Comparison of ENCODE assay signal across 22 mouse cellular contexts in the genomic region with DNA sequence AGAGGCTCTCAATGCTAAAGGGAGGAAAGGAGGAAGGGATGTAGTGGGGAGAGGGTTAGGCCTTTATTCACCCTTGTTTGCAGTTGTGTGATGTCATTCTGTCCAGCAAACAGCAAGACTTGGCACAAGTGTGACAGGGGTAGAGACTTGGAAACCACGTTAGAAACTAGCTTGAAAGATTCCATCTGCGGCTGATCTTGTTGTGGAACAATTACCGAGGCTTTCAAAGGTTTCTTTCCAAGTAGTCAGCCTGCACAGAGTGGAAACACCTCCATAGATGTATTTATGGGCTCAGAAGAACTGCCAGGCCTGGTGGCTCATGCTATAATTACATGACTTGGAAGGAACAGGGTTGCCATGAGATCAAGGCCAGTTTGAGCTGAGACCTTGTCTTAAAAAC. TPM values are rescaled to one million over a fixed set of nuclear protein-coding genes. Genes with fewer than 3 reads are reported as not detected.
DNase-seq lines count a peak whose midpoint lies in the region; ATAC-seq lines count a peak whose summit lies in the region.
"Had no signal": no experiment of that assay in that cellular context is flagged by ENCODE, and none has a peak within 500 bp of the region (broad histone marks: within the 10 kb centered on the region; RNA-seq: fewer than 3 reads in every experiment).

No protein-coding gene starts in this region.

- 0 out of 2 replicates have a peak overlapping the region, but pooled peaks have one; percentile 24 for H3K27ac ChIP-seq in neural tube, embryonic 13.5 days (replicated peaks)
- no peak overlapping the region for H3K27ac ChIP-seq in neural tube, embryonic 15.5 days (replicated peaks)
- H3K27ac ChIP-seq: embryonic facial prominence, embryonic 12.5 days; heart, embryonic 15.5 days; hindbrain, embryonic 15.5 days had no signal

- H3K9ac ChIP-seq in neural tube, embryonic 13.5 days: no peak overlapping the region
- H3K9ac ChIP-seq in neural tube, embryonic 15.5 days (replicated peaks): no peak overlapping the region
- H3K9ac ChIP-seq: embryonic facial prominence, embryonic 12.5 days; forebrain, postnatal 0 days; heart, embryonic 15.5 days; hindbrain, embryonic 15.5 days had no signal

- no peaks in the 10 kb centered on the region for H3K9me3 ChIP-seq in neural tube, embryonic 13.5 days
- no peaks in the 10 kb centered on the region for H3K9me3 ChIP-seq in neural tube, embryonic 15.5 days (replicated peaks)
- H3K9me3 ChIP-seq: embryonic facial prominence, embryonic 12.5 days; heart, embryonic 15.5 days; hindbrain, embryonic 15.5 days had no signal

- 90% methylated on average over 3 of the region's 3 CpGs for WGBS in neural tube, embryonic 13.5 days
- WGBS in neural tube, embryonic 15.5 days: 76% methylated on average over 3 of the region's 3 CpGs

- H3K36me3 ChIP-seq in neural tube, embryonic 13.5 days: no peaks in the 10 kb centered on the region
- no peaks in the 10 kb centered on the region for H3K36me3 ChIP-seq in neural tube, embryonic 15.5 days
- H3K36me3 ChIP-seq: embryonic facial prominence, embryonic 12.5 days; heart, embryonic 15.5 days; hindbrain, embryonic 15.5 days had no signal

- no peak overlapping the region for H3K4me2 ChIP-seq in neural tube, embryonic 13.5 days
- H3K4me2 ChIP-seq in neural tube, embryonic 15.5 days: no peak overlapping the region
- H3K4me2 ChIP-seq: embryonic facial prominence, embryonic 12.5 days; heart, embryonic 11.5 days; heart, embryonic 15.5 days; hindbrain, embryonic 15.5 days had no signal

- no peak overlapping the region for H3K4me3 ChIP-seq in neural tube, embryonic 13.5 days
- no peak overlapping the region for H3K4me3 ChIP-seq in neural tube, embryonic 15.5 days (replicated peaks)
- H3K4me3 ChIP-seq: embryonic facial prominence, embryonic 12.5 days; heart, embryonic 15.5 days; hindbrain, embryonic 15.5 days had no signal

- ATAC-seq in frontal cortex, adult (ENCODE audit: low TSS enrichment): peak; percentile 80
- no peak for ATAC-seq in neural tube, embryonic 13.5 days (ENCODE audit: low read depth)
- no peak for ATAC-seq in neural tube, embryonic 15.5 days (ENCODE audit: low FRiP score)
- ATAC-seq: activated CD4-positive, CD25-positive, alpha-beta regulatory T cell, adult 4 months; CD4-positive, CD25-positive, alpha-beta regulatory T cell, adult 4 months; forebrain, postnatal 0 days; intestine, embryonic 16.5 days; Patski had no signal

- H3K4me1 ChIP-seq in neural tube, embryonic 13.5 days (replicated peaks): no peaks in the 10 kb centered on the region
- H3K4me1 ChIP-seq in neural tube, embryonic 15.5 days: no peaks in the 10 kb centered on the region
- H3K4me1 ChIP-seq: embryonic facial prominence, embryonic 12.5 days; hindbrain, embryonic 15.5 days had no signal

- no peaks in the 10 kb centered on the region for H3K27me3 ChIP-seq in neural tube, embryonic 13.5 days
- H3K27me3 ChIP-seq in neural tube, embryonic 15.5 days (replicated peaks): no peaks in the 10 kb centered on the region
- H3K27me3 ChIP-seq: embryonic facial prominence, embryonic 12.5 days; heart, embryonic 15.5 days; hindbrain, embryonic 15.5 days had no signal

- DNase-seq in adrenal gland, adult 2 months: peak; percentile 15
- no peak for DNase-seq in adrenal gland, postnatal 14 days
- no peak for DNase-seq in frontal cortex, adult 2 months (ENCODE audit: extremely low spot score in 1 of 2, low spot score in 1 of 2)
- no peak for DNase-seq in left cerebral cortex, adult 8-10 months (ENCODE audit: low spot score in 2 of 2)
- DNase-seq: B cell, adult 2 months; cerebellum, adult 2 months; cerebellum, postnatal 25 days; forebrain, postnatal 0 days; gastrocnemius, postnatal 36 days; heart, adult 18-20 months; kidney, adult 2 months had no signal

RNA-seq across cellular contexts. Expression of a gene that starts 11.7 kb away (rescaled TPM):
- 10 to 100 TPM; 15.2 to 47.1 TPM for total RNA-seq in adrenal gland, adult 2 months (2021)
- polyA plus RNA-seq in adrenal gland, adult 2 months (2012; rRNA removed): 5.5 and 7.2 TPM in 2 replicates
- 50.1 and 51.5 TPM in 2 replicates for total RNA-seq in adrenal gland, postnatal 14 days (2021)
- polyA plus RNA-seq in frontal cortex, adult 2 months (2012; rRNA removed): 32.1 and 33.9 TPM in 2 replicates
- 2.7 TPM in 2 replicates for polyA plus RNA-seq in neural tube, embryonic 13.5 days (2015; fragmentation: Nextera tagmentation; extraction: Ambion mirVana)
- polyA plus RNA-seq in neural tube, embryonic 15.5 days (2015; fragmentation: Nextera tagmentation; extraction: Ambion mirVana): 6.6 and 7.3 TPM in 2 replicates
- total RNA-seq in left cerebral cortex, adult 8-10 months (2022): 100 to 1,000 TPM in 2 of 4 experiments, 10 to 100 TPM in 2; 90.8 to 102 (median 98.4) TPM

RNA-seq across cellular contexts. Expression of a gene that starts 43.3 kb away (rescaled TPM):
- total RNA-seq in adrenal gland, adult 2 months (2021): 10 to 100 TPM; 66.2 to 90.4 TPM
- 24.0 and 25.1 TPM in 2 replicates for polyA plus RNA-seq in adrenal gland, adult 2 months (2012; rRNA removed)
- total RNA-seq in adrenal gland, postnatal 14 days (2021): 74.0 and 75.3 TPM in 2 replicates
- 93.2 and 103 TPM in 2 replicates for polyA plus RNA-seq in frontal cortex, adult 2 months (2012; rRNA removed)
- 145 and 158 TPM in 2 replicates for polyA plus RNA-seq in neural tube, embryonic 13.5 days (2015; fragmentation: Nextera tagmentation; extraction: Ambion mirVana)
- polyA plus RNA-seq in neural tube, embryonic 15.5 days (2015; fragmentation: Nextera tagmentation; extraction: Ambion mirVana): 163 and 173 TPM in 2 replicates
- total RNA-seq in left cerebral cortex, adult 8-10 months (2022): 10 to 100 TPM; 35.2 to 47.1 (median 39.6) TPM

RNA-seq across cellular contexts. Expression of a gene that starts 43.4 kb away (rescaled TPM):
- 10 to 100 TPM; 11.0 to 15.4 TPM for total RNA-seq in adrenal gland, adult 2 months (2021)
- 22.2 and 25.0 TPM in 2 replicates for polyA plus RNA-seq in adrenal gland, adult 2 months (2012; rRNA removed)
- total RNA-seq in adrenal gland, postnatal 14 days (2021): 16.5 and 22.0 TPM in 2 replicates
- polyA plus RNA-seq in frontal cortex, adult 2 months (2012; rRNA removed): 28.4 and 28.9 TPM in 2 replicates
- polyA plus RNA-seq in neural tube, embryonic 13.5 days (2015; fragmentation: Nextera tagmentation; extraction: Ambion mirVana): 39.7 and 39.9 TPM in 2 replicates
- polyA plus RNA-seq in neural tube, embryonic 15.5 days (2015; fragmentation: Nextera tagmentation; extraction: Ambion mirVana): 41.5 and 43.9 TPM in 2 replicates
- total RNA-seq in left cerebral cortex, adult 8-10 months (2022): 10 to 100 TPM; 28.4 to 36.7 (median 32.3) TPM
